Mouse (Mus musculus) embryonic facial prominence, embryonic 14.5 days (tissue): ENCODE results near the gene Ccnd3. TPM values are rescaled to one million over a fixed set of nuclear protein-coding genes. Genes with fewer than 3 reads are reported as not detected.

Experiments used
- ATAC-seq: fragments of 200-750 bp; cut with Nextera tagmentation; 2 replicates; pipeline ENCODE4 v1.8.0; 2017; ENCODE audit warnings: low read depth, moderate number of reproducible peaks, moderate TSS enrichment
- DNase-seq: peaks from one replicate; pipeline ENCODE4 v3.0.0-alpha.2; 2015; ENCODE audit warnings: low spot score
- H3K27ac ChIP-seq: fragments of 300-500 bp; sonication (generic); replicated peaks from 2 replicates; pipeline ENCODE4 v1.5.1; 2014; ENCODE audit warnings: low read depth, mild to moderate bottlenecking, low read length, moderate library complexity
- H3K27me3 ChIP-seq: fragments of 300-500 bp; sonication (generic); replicated peaks from 2 replicates; pipeline ENCODE4 v1.6.1; 2014; ENCODE audit warnings: low read length; ENCODE audit not compliant: control insufficient read depth, insufficient read depth
- H3K36me3 ChIP-seq: fragments of 300-500 bp; sonication (generic); 2 replicates; pipeline ENCODE4 v1.6.1; 2014; ENCODE audit warnings: low read length, mixed read lengths; ENCODE audit not compliant: control insufficient read depth, insufficient read depth
- H3K4me1 ChIP-seq: fragments of 300-500 bp; sonication (generic); 2 replicates; pipeline ENCODE4 v1.6.1; 2014; ENCODE audit warnings: antibody characterized with exemption, low read length; ENCODE audit not compliant: control insufficient read depth, insufficient read depth
- H3K4me2 ChIP-seq: fragments of 300-500 bp; sonication (generic); 2 replicates; pipeline ENCODE4 v1.6.1; 2014; ENCODE audit warnings: low read depth, mild to moderate bottlenecking, low read length, moderate library complexity, mixed read lengths
- H3K4me3 ChIP-seq: fragments of 300-500 bp; sonication (generic); 2 replicates; pipeline ENCODE4 v1.5.1; 2014; ENCODE audit warnings: low read depth, mild to moderate bottlenecking, low read length
- H3K9ac ChIP-seq: fragments of 300-500 bp; sonication (generic); 2 replicates; pipeline ENCODE4 v1.6.1; 2014; ENCODE audit warnings: low read depth, mild to moderate bottlenecking, low read length, moderate library complexity, mixed read lengths
- H3K9me3 ChIP-seq: fragments of 300-500 bp; sonication (generic); 2 replicates; pipeline ENCODE4 v1.6.1; 2016; ENCODE audit warnings: low read length; ENCODE audit not compliant: control insufficient read depth
- WGBS: fragments of 180-500 bp; shearing (Covaris S2); extraction: QIAGEN DNeasy Blood & Tissue Kit; methylation state at CpG from one replicate; pipeline ENCODE4 v1.1.7; 2014; 5-methylcytosine and 5-hydroxymethylcytosine counted together
- polyA plus RNA-seq: library from polyadenylated mRNA; unstranded; fragments of >200 nt; fragmentation: Nextera tagmentation; extraction: Ambion mirVana; gene quantifications from 2 replicates; pipeline ENCODE4 v1.2.1, GENCODE M21; 2014

Gene Ccnd3
- polyA plus RNA-seq, 1 experiment from 2014 or later: 519 TPM

GRCm38 (mm10) chr17:47551049-47551448 lies 46.2 kb downstream of the Ccnd3 start:
- no peaks in the 10 kb centered on the region for H3K9me3 ChIP-seq
- H3K4me3 ChIP-seq: no peak overlapping the region
- ATAC-seq (0 out of 2 replicates have a peak, but pooled peaks have one; percentile 12), DNase-seq (no peak)
- 71% methylated on average over 7 of the region's 7 CpGs for WGBS
- H3K4me1 ChIP-seq: no peaks in the 10 kb centered on the region
- no peaks in the 10 kb centered on the region for H3K36me3 ChIP-seq
- H3K4me2 ChIP-seq: no peak overlapping the region
- no peak overlapping the region for H3K9ac ChIP-seq
- H3K27ac ChIP-seq: no peak overlapping the region
- no peaks in the 10 kb centered on the region for H3K27me3 ChIP-seq

DNA sequence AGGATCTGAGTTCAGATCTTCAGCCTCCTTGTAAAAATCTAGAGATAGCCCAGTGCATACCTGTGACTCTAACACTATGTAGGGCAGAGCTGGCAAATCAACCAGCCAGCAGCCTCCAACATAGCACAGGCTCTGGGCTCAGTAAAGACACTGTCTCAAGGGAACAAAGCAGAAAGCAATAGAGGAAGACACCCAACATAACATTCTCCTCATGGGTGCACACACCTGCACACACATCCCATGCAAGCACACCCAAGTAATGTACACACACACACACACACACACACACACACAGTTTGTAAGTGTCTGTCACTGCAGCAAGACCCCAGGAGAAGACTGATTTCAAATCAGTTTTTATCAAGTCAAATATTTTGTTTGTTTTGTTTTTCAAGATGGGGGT lies 48.1 kb downstream of the Ccnd3 start:
- Histone ChIP-seq H3K4me2 (no peak overlapping the region), H3K4me1 (peaks cover 7% of the 10 kb centered on the region; the same call in 1 of the 2 replicates), H3K9ac (no peak overlapping the region), H3K27me3 (no peaks in the 10 kb centered on the region), H3K27ac (no peak overlapping the region), H3K4me3 (no peak overlapping the region), H3K36me3 (no peaks in the 10 kb centered on the region), H3K9me3 (no peaks in the 10 kb centered on the region)
- DNase-seq: no peak
- ATAC-seq: no peak

DNA sequence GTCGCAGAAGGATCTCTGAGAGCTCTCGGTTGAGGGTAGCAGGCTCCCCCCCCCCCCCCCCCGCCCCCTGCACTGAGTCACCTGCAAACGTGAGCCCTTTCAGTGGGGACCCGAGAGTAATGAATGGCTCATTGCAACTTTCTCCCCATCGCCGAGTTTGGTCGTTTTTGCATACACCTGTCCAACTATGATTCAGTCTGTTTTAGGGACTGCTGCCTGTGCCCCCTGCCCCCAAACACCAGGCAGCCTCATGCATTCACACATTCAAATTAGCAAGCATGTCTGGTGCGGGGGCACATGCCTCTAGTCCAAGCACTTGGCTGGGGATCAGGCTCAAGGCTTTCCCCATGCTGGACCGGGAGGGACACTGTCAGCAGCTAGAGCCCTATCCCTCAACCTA lies 49.8 kb downstream of the Ccnd3 start:
- DNase-seq: no peak
- H3K9ac ChIP-seq: no peak overlapping the region
- 61% methylated on average over 9 of the region's 10 CpGs for WGBS
- no peak overlapping the region for H3K4me2 ChIP-seq
- no peaks in the 10 kb centered on the region for H3K9me3 ChIP-seq
- H3K4me1 ChIP-seq: peaks cover 7% of the 10 kb centered on the region; the same call in 1 of the 2 replicates
- H3K36me3 ChIP-seq: no peaks in the 10 kb centered on the region
- no peak overlapping the region for H3K4me3 ChIP-seq
- H3K27me3 ChIP-seq: no peaks in the 10 kb centered on the region
- no peak for ATAC-seq
- no peak overlapping the region for H3K27ac ChIP-seq

- H3K4me2 ChIP-seq: no peak overlapping the region
- no peaks in the 10 kb centered on the region for H3K27me3 ChIP-seq
- H3K4me1 ChIP-seq: peaks cover 7% of the 10 kb centered on the region; the same call in 1 of the 2 replicates
- H3K4me3 ChIP-seq: no peak overlapping the region
- no peaks in the 10 kb centered on the region for H3K9me3 ChIP-seq
- no peaks in the 10 kb centered on the region for H3K36me3 ChIP-seq
- 47% methylated on average over 3 of the region's 3 CpGs for WGBS
- DNase-seq (peak; percentile 87), ATAC-seq (peak; percentile 88)
- no peak overlapping the region for H3K9ac ChIP-seq
- peak overlapping the region; percentile 30; the same call in 1 of the 2 replicates for H3K27ac ChIP-seq
Observed at GRCm38 (mm10) chr17:47557179-47557578, 52.3 kb downstream of the Ccnd3 start.

DNA sequence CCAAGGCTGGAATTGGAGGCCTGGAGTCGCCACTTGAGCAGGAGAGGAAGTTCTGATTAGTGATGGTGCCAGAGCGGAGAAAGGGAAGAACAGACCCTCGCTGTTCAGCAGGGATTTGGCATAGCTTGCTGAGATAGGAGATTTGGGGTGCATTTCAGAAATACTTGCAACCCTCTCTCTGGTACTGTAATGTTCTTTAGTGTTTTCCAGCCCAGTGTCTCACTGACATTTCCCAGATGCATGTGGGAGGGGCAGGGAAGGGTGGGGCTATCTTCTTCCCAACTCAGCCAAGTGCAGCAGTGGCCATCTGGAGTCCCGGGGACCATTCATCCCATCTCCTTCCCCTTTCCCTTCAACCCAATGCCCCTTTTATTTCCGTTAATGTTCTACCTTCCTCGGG lies 54.9 kb downstream of the Ccnd3 start:
- H3K9ac ChIP-seq: no peak overlapping the region
- H3K36me3 ChIP-seq: no peaks in the 10 kb centered on the region
- H3K4me3 ChIP-seq: no peak overlapping the region
- peak overlapping the region; percentile 45 for H3K27ac ChIP-seq
- H3K4me1 ChIP-seq: peaks cover 7% of the 10 kb centered on the region; the same call in 1 of the 2 replicates
- no peaks in the 10 kb centered on the region for H3K9me3 ChIP-seq
- DNase-seq: peak; percentile 54
- no peak overlapping the region for H3K4me2 ChIP-seq
- 42% methylated on average over 6 of the region's 6 CpGs for WGBS
- ATAC-seq: peak; percentile 48; the same call in 1 of the 2 replicates
- no peaks in the 10 kb centered on the region for H3K27me3 ChIP-seq

GRCm38 (mm10) chr17:47562875-47563274 lies 58.0 kb downstream of the Ccnd3 start:
- H3K27me3 ChIP-seq: no peaks in the 10 kb centered on the region
- no peaks in the 10 kb centered on the region for H3K9me3 ChIP-seq
- H3K27ac ChIP-seq: no peak overlapping the region
- DNase-seq (no peak), ATAC-seq (no peak)
- H3K4me3 ChIP-seq: no peak overlapping the region
- no peaks in the 10 kb centered on the region for H3K36me3 ChIP-seq
- H3K4me1 ChIP-seq: no peaks in the 10 kb centered on the region
- H3K9ac ChIP-seq: no peak overlapping the region
- no peak overlapping the region for H3K4me2 ChIP-seq
- 77% methylated on average over 6 of the region's 6 CpGs for WGBS

GRCm38 (mm10) chr17:47564612-47565011 lies 59.8 kb downstream of the Ccnd3 start:
- ATAC-seq: no peak
- WGBS: 75% methylated on average over 5 of the region's 5 CpGs

GRCm38 (mm10) chr17:47566133-47566532 lies 61.3 kb downstream of the Ccnd3 start:
- Histone ChIP-seq H3K4me3 (no peak overlapping the region), H3K27me3 (no peaks in the 10 kb centered on the region), H3K4me1 (no peaks in the 10 kb centered on the region), H3K9ac (no peak overlapping the region), H3K9me3 (no peaks in the 10 kb centered on the region), H3K4me2 (no peak overlapping the region), H3K36me3 (no peaks in the 10 kb centered on the region), H3K27ac (no peak overlapping the region)
- DNase-seq (no peak), ATAC-seq (no peak)
- 39% methylated on average over 2 of the region's 2 CpGs for WGBS

More at GRCm38 (mm10) chr17:47564612-47565011, 59.8 kb downstream of the Ccnd3 start:
- no peaks in the 10 kb centered on the region for H3K9me3 ChIP-seq
- H3K9ac ChIP-seq: no peak overlapping the region
- no peak overlapping the region for H3K4me3 ChIP-seq
- no peaks in the 10 kb centered on the region for H3K4me1 ChIP-seq
- H3K36me3 ChIP-seq: no peaks in the 10 kb centered on the region
- no peak overlapping the region for H3K4me2 ChIP-seq
- H3K27ac ChIP-seq: no peak overlapping the region
- DNase-seq: no peak
- no peaks in the 10 kb centered on the region for H3K27me3 ChIP-seq

DNA sequence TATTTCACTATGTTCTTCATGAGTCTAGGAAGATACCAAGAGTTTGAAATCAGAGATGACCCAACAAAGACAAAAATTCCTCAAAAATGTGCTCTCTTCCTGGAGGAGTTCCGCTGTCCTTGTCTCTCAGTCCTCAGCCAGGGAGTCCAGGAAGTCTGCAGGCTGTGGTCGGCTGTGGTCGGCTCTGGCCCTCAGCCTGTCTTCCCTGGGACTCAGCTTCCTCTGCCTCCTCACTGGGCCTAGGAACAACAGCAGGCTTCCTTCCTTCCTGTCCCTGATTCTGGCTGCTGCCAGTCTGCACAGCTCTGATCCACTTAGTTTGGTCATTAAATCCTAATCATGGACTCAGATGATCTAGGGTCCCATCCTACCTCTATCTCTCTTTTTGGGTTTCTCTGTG lies 62.4 kb downstream of the Ccnd3 start:
- WGBS: 63% methylated on average over 3 of the region's 3 CpGs
- ATAC-seq: no peak
- Histone ChIP-seq H3K27ac (no peak overlapping the region), H3K4me2 (no peak overlapping the region), H3K4me3 (no peak overlapping the region), H3K9me3 (no peaks in the 10 kb centered on the region), H3K4me1 (no peaks in the 10 kb centered on the region), H3K27me3 (no peaks in the 10 kb centered on the region), H3K9ac (no peak overlapping the region), H3K36me3 (no peaks in the 10 kb centered on the region)
- peak; percentile 21 for DNase-seq
